Mouse (Mus musculus) lung, embryonic 14.5 days (tissue): ENCODE measurements around the gene Zfpl1. TPM values are rescaled to one million over a fixed set of nuclear protein-coding genes. Genes with fewer than 3 reads are reported as not detected.

ENCODE experiments used
- ATAC-seq: fragments of 200-750 bp; cut with Nextera tagmentation; 2 replicates; pipeline ENCODE4 v1.8.0; 2017; ENCODE audit warnings: mild to moderate bottlenecking, moderate TSS enrichment, moderate library complexity; ENCODE audit not compliant: insufficient read depth
- DNase-seq: peaks from one replicate; pipeline ENCODE4 v3.0.0-alpha.2; 2015
- H3K27ac ChIP-seq: fragments of 300-500 bp; sonication (generic); 2 replicates; pipeline ENCODE4 v1.5.1; 2014; ENCODE audit warnings: low read depth, mild to moderate bottlenecking, moderate library complexity
- H3K27me3 ChIP-seq: fragments of 300-500 bp; sonication (generic); 2 replicates; pipeline ENCODE4 v1.6.1; 2014; ENCODE audit warnings: low read length, control low read depth; ENCODE audit not compliant: insufficient read depth
- H3K36me3 ChIP-seq: fragments of 300-500 bp; sonication (generic); 2 replicates; pipeline ENCODE4 v1.6.1; 2014; ENCODE audit warnings: control low read depth; ENCODE audit not compliant: insufficient read depth
- H3K4me1 ChIP-seq: fragments of 300-500 bp; sonication (generic); 2 replicates; pipeline ENCODE4 v1.6.1; 2014; ENCODE audit warnings: antibody characterized with exemption, control low read depth; ENCODE audit not compliant: insufficient read depth
- H3K4me2 ChIP-seq: fragments of 300-500 bp; sonication (generic); 2 replicates; pipeline ENCODE4 v1.6.1; 2014; ENCODE audit warnings: mild to moderate bottlenecking
- H3K4me3 ChIP-seq: fragments of 300-500 bp; sonication (generic); 2 replicates; pipeline ENCODE4 v1.5.1; 2014; ENCODE audit warnings: low read depth, low read length
- H3K9ac ChIP-seq: fragments of 300-500 bp; sonication (generic); 2 replicates; pipeline ENCODE4 v1.6.1; 2014
- H3K9me3 ChIP-seq: fragments of 300-500 bp; sonication (generic); 2 replicates; pipeline ENCODE4 v1.6.1; 2016; ENCODE audit warnings: low read depth, low read length, control low read depth
- CTCF ChIP-seq: IDR thresholded peaks from 2 replicates; pipeline ENCODE4 v1.5.1; 2016; ENCODE audit warnings: antibody characterized with exemption, low read depth
- WGBS: fragments of 180-500 bp; shearing (Covaris S2); extraction: QIAGEN DNeasy Blood & Tissue Kit; methylation state at CpG from one replicate; pipeline ENCODE4 v1.1.7; 2014; 5-methylcytosine and 5-hydroxymethylcytosine counted together
- microRNA-seq: library from miRNA; unstranded; fragments of <30 nt; microRNA quantifications from one replicate; pipeline ENCODE4, GENCODE M21; 2016; ENCODE audit warnings: borderline number of aligned reads
- polyA plus RNA-seq: library from polyadenylated mRNA; unstranded; fragments of >200 nt; fragmentation: Nextera tagmentation; extraction: Ambion mirVana; gene quantifications from 2 replicates; pipeline ENCODE4 v1.2.1, GENCODE M21; 2014

Gene Zfpl1
- polyA plus RNA-seq, 1 experiment from 2014 or later: 72.3 TPM

DNA sequence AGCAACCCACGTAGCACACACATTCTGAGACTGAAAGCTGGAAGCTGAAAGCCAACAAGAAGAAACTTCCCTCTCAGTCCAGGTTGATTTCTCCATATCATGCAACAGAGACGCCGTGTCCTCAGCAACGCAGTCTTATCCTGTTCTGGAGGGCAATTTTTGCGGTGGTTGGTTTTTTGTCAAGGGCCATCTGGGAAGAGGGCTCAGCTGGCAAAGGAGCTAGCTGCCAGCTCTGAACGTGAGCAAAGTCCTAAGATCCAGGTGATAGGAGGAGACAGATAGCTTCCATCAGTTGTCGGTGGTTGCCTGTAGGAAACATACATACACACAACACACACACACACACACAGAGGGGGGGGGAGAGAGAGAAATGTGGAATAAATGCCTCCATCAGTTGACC lies 46.4 kb downstream of the Zfpl1 start:
- Histone ChIP-seq H3K9ac (no peak overlapping the region), H3K27ac (no peak overlapping the region), H3K4me3 (no peak overlapping the region), H3K4me2 (no peak overlapping the region), H3K36me3 (no peaks in the 10 kb centered on the region), H3K4me1 (no peaks in the 10 kb centered on the region), H3K9me3 (no peaks in the 10 kb centered on the region), H3K27me3 (no peaks in the 10 kb centered on the region)
- 80% methylated on average over 7 of the region's 7 CpGs for WGBS
- ATAC-seq: no peak
- no peak for TF ChIP-seq CTCF
- DNase-seq: no peak

GRCm38 (mm10) chr19:6037695-6038094 lies 47.1 kb downstream of the Zfpl1 start:
- ATAC-seq: no peak

GRCm38 (mm10) chr19:6035966-6036585 lies 48.7 kb downstream of the Zfpl1 start:
- Histone ChIP-seq H3K36me3 (no peaks in the 10 kb centered on the region), H3K4me1 (no peaks in the 10 kb centered on the region), H3K9me3 (no peaks in the 10 kb centered on the region), H3K27ac (no peak overlapping the region), H3K27me3 (no peaks in the 10 kb centered on the region), H3K9ac (no peak overlapping the region), H3K4me2 (no peak overlapping the region), H3K4me3 (no peak overlapping the region)
- WGBS: 66% methylated on average over 9 of the region's 9 CpGs
- no peak for TF ChIP-seq CTCF
- no peak for ATAC-seq
- no peak for DNase-seq

More at GRCm38 (mm10) chr19:6037695-6038094, 47.1 kb downstream of the Zfpl1 start:
- Histone ChIP-seq H3K9me3 (no peaks in the 10 kb centered on the region), H3K4me3 (no peak overlapping the region), H3K36me3 (no peaks in the 10 kb centered on the region), H3K4me1 (no peaks in the 10 kb centered on the region), H3K27me3 (no peaks in the 10 kb centered on the region), H3K4me2 (no peak overlapping the region), H3K27ac (no peak overlapping the region), H3K9ac (no peak overlapping the region)
- TF ChIP-seq CTCF: no peak
- DNase-seq: no peak

Small RNA genes lying within 50 kb of the gene (microRNA-seq; reads per million reads assigned to microRNA genes)
- gene Mir6988: 1.7 reads per million

Other genes starting within 250 kb of the Zfpl1 start
- gene Frmd8, start 209.7 kb downstream of the Zfpl1 start, polyA plus RNA-seq: 37.9 and 42.2 TPM in 2 replicates
- 2.4 TPM in 2 replicates for gene Slc25a45, start 207.1 kb downstream of the Zfpl1 start, polyA plus RNA-seq
- 2.7 and 3.8 TPM in 2 replicates for gene Tigd3, start 190.8 kb downstream of the Zfpl1 start, polyA plus RNA-seq
- gene Dpf2, start 171.9 kb downstream of the Zfpl1 start, polyA plus RNA-seq: 147 and 162 TPM in 2 replicates
- gene Cdc42ep2, start 160.1 kb downstream of the Zfpl1 start, polyA plus RNA-seq: 9.8 and 9.9 TPM in 2 replicates
- 88.7 and 89.3 TPM in 2 replicates for gene Pola2, start 120.8 kb downstream of the Zfpl1 start, polyA plus RNA-seq
- not detected in 2 replicates for gene Slc22a20, start 98.8 kb downstream of the Zfpl1 start, polyA plus RNA-seq
- gene Capn1, start 69.1 kb downstream of the Zfpl1 start, polyA plus RNA-seq: 9.6 and 11.3 TPM in 2 replicates
- gene Syvn1, start 38.4 kb downstream of the Zfpl1 start, polyA plus RNA-seq: 30.0 and 34.3 TPM in 2 replicates
- gene Mrpl49, start 27.2 kb downstream of the Zfpl1 start, polyA plus RNA-seq: 78.8 and 80.2 TPM in 2 replicates
- 825 and 884 TPM in 2 replicates for gene Fau, start 27.1 kb downstream of the Zfpl1 start, polyA plus RNA-seq
- gene Znhit2, start 23.8 kb downstream of the Zfpl1 start, polyA plus RNA-seq: 33.8 and 34.3 TPM in 2 replicates
- 11.3 and 14.9 TPM in 2 replicates for gene Tm7sf2, start 16.6 kb downstream of the Zfpl1 start, polyA plus RNA-seq
- gene Vps51, start 7.7 kb downstream of the Zfpl1 start, polyA plus RNA-seq: 63.2 and 63.5 TPM in 2 replicates
- gene Tmem262, start 4.9 kb downstream of the Zfpl1 start, polyA plus RNA-seq: not detected in 2 replicates
- 1.0 and 1.6 TPM in 2 replicates for gene Gm28374, start 2.7 kb downstream of the Zfpl1 start, polyA plus RNA-seq
- gene Cdca5, start within 50 bp of the Zfpl1 start, polyA plus RNA-seq: 49.0 and 52.7 TPM in 2 replicates
- 0.68 TPM in 1 of 2 replicates, not detected in the other for gene AC131692.1, start 9.5 kb upstream of the Zfpl1 start, polyA plus RNA-seq
- 0.51 and 0.57 TPM in 2 replicates for gene Naaladl1, start 20.8 kb upstream of the Zfpl1 start, polyA plus RNA-seq
- 55.2 and 56.5 TPM in 2 replicates for gene Sac3d1, start 33.7 kb upstream of the Zfpl1 start, polyA plus RNA-seq
- 28.6 and 35.3 TPM in 2 replicates for gene Snx15, start 43.3 kb upstream of the Zfpl1 start, polyA plus RNA-seq
- 0.18 and 0.28 TPM in 2 replicates for gene Batf2, start 56.0 kb upstream of the Zfpl1 start, polyA plus RNA-seq
- 78.8 and 89.2 TPM in 2 replicates for gene Arl2, start 56.6 kb upstream of the Zfpl1 start, polyA plus RNA-seq
- gene Majin, start 99.4 kb upstream of the Zfpl1 start, polyA plus RNA-seq: not detected in 2 replicates
- 0.54 and 0.78 TPM in 2 replicates for gene Gpha2, start 141.4 kb upstream of the Zfpl1 start, polyA plus RNA-seq
- 16.4 and 19.3 TPM in 2 replicates for gene Ppp2r5b, start 150.9 kb upstream of the Zfpl1 start, polyA plus RNA-seq
- 11.9 and 13.0 TPM in 2 replicates for gene Atg2a, start 156.7 kb upstream of the Zfpl1 start, polyA plus RNA-seq
- 50.3 and 53.2 TPM in 2 replicates for gene Ehd1, start 191.8 kb upstream of the Zfpl1 start, polyA plus RNA-seq
- 0.82 and 1.2 TPM in 2 replicates for gene Cdc42bpg, start 221.5 kb upstream of the Zfpl1 start, polyA plus RNA-seq